Comparison of ENCODE assay signal across 16 mouse cellular contexts in genomic region chr3:111393127-111393526, GRCm38 (mm10).
DNase-seq lines count a peak whose midpoint lies in the region; ATAC-seq and TF ChIP-seq lines count a peak whose summit lies in the region.
"Had no signal": no experiment of that assay in that cellular context is flagged by ENCODE, and none has a peak within 500 bp of the region (broad histone marks: within the 10 kb centered on the region; RNA-seq: fewer than 3 reads in every experiment).

No protein-coding gene starts in this region.

- peak; percentile 86 for ATAC-seq in hindbrain, postnatal 0 days
- no peak for ATAC-seq in hindbrain, embryonic 11.5 days (ENCODE audit: low FRiP score)
- peak; percentile 82 for ATAC-seq in forebrain, embryonic 13.5 days
- peak; percentile 58 for ATAC-seq in midbrain, embryonic 12.5 days (ENCODE audit: low FRiP score, low read depth)
- ATAC-seq: inflammation-experienced regulatory T-cells, adult 6 months; liver, postnatal 0 days had no signal

- no peak overlapping the region for H3K4me3 ChIP-seq in hindbrain, postnatal 0 days (ENCODE audit: low read length)
- H3K4me3 ChIP-seq in hindbrain, embryonic 11.5 days (ENCODE audit: low read depth, low read length) = no peak overlapping the region
- no peak overlapping the region for H3K4me3 ChIP-seq in forebrain, embryonic 13.5 days
- H3K4me3 ChIP-seq in midbrain, embryonic 12.5 days = no peak overlapping the region
- H3K4me3 ChIP-seq: embryonic facial prominence, embryonic 15.5 days had no signal

- no peak overlapping the region for H3K9ac ChIP-seq in hindbrain, postnatal 0 days (replicated peaks; ENCODE audit: low read length)
- no peak overlapping the region for H3K9ac ChIP-seq in hindbrain, embryonic 11.5 days (ENCODE audit: low read depth, low read length)
- no peak overlapping the region for H3K9ac ChIP-seq in forebrain, embryonic 13.5 days
- no peak overlapping the region for H3K9ac ChIP-seq in midbrain, embryonic 12.5 days (replicated peaks)
- H3K9ac ChIP-seq: embryonic facial prominence, embryonic 15.5 days; liver, postnatal 0 days had no signal

- H3K9me3 ChIP-seq in hindbrain, postnatal 0 days (ENCODE audit: low read length) = no peaks in the 10 kb centered on the region
- no peaks in the 10 kb centered on the region for H3K9me3 ChIP-seq in hindbrain, embryonic 11.5 days (ENCODE audit: control insufficient read depth, low read length)
- no peaks in the 10 kb centered on the region for H3K9me3 ChIP-seq in forebrain, embryonic 13.5 days (replicated peaks)
- H3K9me3 ChIP-seq in midbrain, embryonic 12.5 days = no peaks in the 10 kb centered on the region
- H3K9me3 ChIP-seq: embryonic facial prominence, embryonic 15.5 days had no signal

- no peaks in the 10 kb centered on the region for H3K4me1 ChIP-seq in hindbrain, postnatal 0 days (ENCODE audit: insufficient read depth, low read length)
- H3K4me1 ChIP-seq in hindbrain, embryonic 11.5 days (replicated peaks; ENCODE audit: control insufficient read depth, insufficient read depth, low read length) = no peaks in the 10 kb centered on the region
- H3K4me1 ChIP-seq in forebrain, embryonic 13.5 days = no peaks in the 10 kb centered on the region
- H3K4me1 ChIP-seq in midbrain, embryonic 12.5 days = no peaks in the 10 kb centered on the region
- H3K4me1 ChIP-seq: embryonic facial prominence, embryonic 15.5 days had no signal

- no peaks in the 10 kb centered on the region for H3K36me3 ChIP-seq in hindbrain, postnatal 0 days (ENCODE audit: insufficient read depth, low read length)
- no peaks in the 10 kb centered on the region for H3K36me3 ChIP-seq in hindbrain, embryonic 11.5 days (ENCODE audit: control insufficient read depth, insufficient read depth, low read length)
- H3K36me3 ChIP-seq in forebrain, embryonic 13.5 days (ENCODE audit: poor library complexity, severe bottlenecking) = no peaks in the 10 kb centered on the region
- H3K36me3 ChIP-seq in midbrain, embryonic 12.5 days = no peaks in the 10 kb centered on the region
- H3K36me3 ChIP-seq: embryonic facial prominence, embryonic 15.5 days had no signal

- DNase-seq in hindbrain, postnatal 0 days (ENCODE audit: low spot score) = peak; percentile 53
- DNase-seq in hindbrain, embryonic 11.5 days (ENCODE audit: low spot score) = no peak
- DNase-seq in layer of hippocampus, adult 11-12 months (ENCODE audit: low spot score) = no peak
- no peak for DNase-seq in kidney, adult 8-10 months
- no peak for DNase-seq in frontal cortex, postnatal 36 days (ENCODE audit: low spot score in 2 of 2)
- DNase-seq: cerebellum, postnatal 36 days; gastrocnemius, postnatal 25 days; heart, postnatal 10 days; kidney, postnatal 4 days; liver; liver, postnatal 0 days; right cerebral cortex, postnatal 25 days had no signal

- no peaks in the 10 kb centered on the region for H3K27me3 ChIP-seq in hindbrain, postnatal 0 days (ENCODE audit: insufficient read depth, low read length)
- no peaks in the 10 kb centered on the region for H3K27me3 ChIP-seq in hindbrain, embryonic 11.5 days (ENCODE audit: control insufficient read depth, insufficient read depth, low read length)
- no peaks in the 10 kb centered on the region for H3K27me3 ChIP-seq in forebrain, embryonic 13.5 days
- no peaks in the 10 kb centered on the region for H3K27me3 ChIP-seq in midbrain, embryonic 12.5 days
- H3K27me3 ChIP-seq: embryonic facial prominence, embryonic 15.5 days had no signal

- TF ChIP-seq CTCF in hindbrain, postnatal 0 days (IDR thresholded peaks at IDR 0.05; ENCODE audit: low read depth) = no peak

- H3K4me2 ChIP-seq in hindbrain, postnatal 0 days (ENCODE audit: low read depth, low read length) = no peak overlapping the region
- no peak overlapping the region for H3K4me2 ChIP-seq in hindbrain, embryonic 11.5 days (replicated peaks; ENCODE audit: low read depth, low read length)
- no peak overlapping the region for H3K4me2 ChIP-seq in forebrain, embryonic 13.5 days
- H3K4me2 ChIP-seq in midbrain, embryonic 12.5 days (replicated peaks) = no peak overlapping the region
- H3K4me2 ChIP-seq: embryonic facial prominence, embryonic 15.5 days had no signal

- no peak overlapping the region for H3K27ac ChIP-seq in hindbrain, postnatal 0 days
- no peak overlapping the region for H3K27ac ChIP-seq in hindbrain, embryonic 11.5 days (ENCODE audit: low read depth, low read length)
- no peak overlapping the region for H3K27ac ChIP-seq in forebrain, embryonic 13.5 days
- no peak overlapping the region for H3K27ac ChIP-seq in midbrain, embryonic 12.5 days (replicated peaks)
- H3K27ac ChIP-seq: embryonic facial prominence, embryonic 15.5 days had no signal
